Mouse (Mus musculus): ENCODE results near the gene Hnrnpl. TPM values are rescaled to one million over a fixed set of nuclear protein-coding genes. Genes with fewer than 3 reads are reported as not detected.
A peak's percentile ranks its signal among the peaks of the same experiment; 100 is the strongest.

The Hnrnpl gene
- total and polyA plus RNA-seq, 3 experiments, result 296 to 645 (median 371) TPM

DNA sequence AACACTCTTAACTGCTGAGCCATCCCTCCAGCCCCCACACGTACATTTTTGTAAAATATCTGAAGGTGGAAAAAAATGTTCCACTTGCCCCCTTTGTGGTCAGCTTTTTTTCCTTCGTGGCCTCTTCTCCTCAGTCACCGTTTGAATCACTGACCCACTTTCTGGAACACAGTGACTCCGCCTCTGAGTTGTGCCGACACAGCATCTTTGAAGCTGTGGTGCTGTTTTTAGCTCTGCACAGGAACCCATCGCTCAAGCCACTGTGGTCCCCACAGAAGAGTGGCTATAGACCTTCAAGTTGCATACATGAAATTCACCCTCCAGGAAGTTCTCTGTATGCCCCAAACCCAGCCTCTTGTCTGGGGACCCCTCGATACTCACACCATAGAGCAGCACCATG lies 27.5 kb upstream of the Hnrnpl start:
- peaks cover 37 to 71% of the 10 kb centered on the region in 2 experiments for H3K36me3 ChIP-seq (replicated peaks in 1 of 2; ENCODE audit: control insufficient read depth in 1 of 2, insufficient read depth in 1 of 2, low read length in 1 of 2)
- DNase-seq (ENCODE audit: extremely low read depth), result peak; percentile 82
- peak overlapping the region; percentile 64 for H3K9ac ChIP-seq (ENCODE audit: insufficient read depth, low read depth)
- peak overlapping the region in 2 of 3 experiments; percentile 27 to 31 for H3K4me3 ChIP-seq (replicated peaks in 1 of 3; ENCODE audit: low read depth in 2 of 3, low read length in 2 of 3, poor library complexity in 1 of 3)
- H3K4me1 ChIP-seq (ENCODE audit: control insufficient read depth in 1 of 2, insufficient read depth in 2 of 2), result peaks cover 37 to 71% of the 10 kb centered on the region in 2 experiments
- TF ChIP-seq JUND (conservative IDR thresholded peaks at IDR 0.05; ENCODE audit: low read depth, low read length) (peak; percentile 72), RCOR1 (conservative IDR thresholded peaks at IDR 0.05; ENCODE audit: low read depth, low read length) (peak; percentile 96), KAT2A (IDR thresholded peaks at IDR 0.05; ENCODE audit: insufficient replicate concordance, low read length) (no peak), ETS1 (conservative IDR thresholded peaks at IDR 0.05; ENCODE audit: low read depth, low read length) (peak; percentile 97), E2F4 (IDR thresholded peaks at IDR 0.05; ENCODE audit: insufficient replicate concordance, low read depth, low read length) (no peak), EP300 (IDR thresholded peaks at IDR 0.05; ENCODE audit: low read length) (peak; percentile 99), CTCF (conservative IDR thresholded peaks at IDR 0.05 in 1 of 2, IDR thresholded peaks at IDR 0.05 in 1 of 2; ENCODE audit: low read depth in 2 of 2, low read length in 2 of 2) (no peak), GABPA (IDR thresholded peaks at IDR 0.05; ENCODE audit: insufficient replicate concordance, low read depth, low read length) (no peak), MXI1 (IDR thresholded peaks at IDR 0.05; ENCODE audit: low read depth, low read length) (no peak), NELFE (IDR thresholded peaks at IDR 0.05; ENCODE audit: low read depth, low read length) (no peak), TBP (conservative IDR thresholded peaks at IDR 0.05; ENCODE audit: low read depth, low read length) (no peak), UBTF (IDR thresholded peaks at IDR 0.05; ENCODE audit: low read depth, low read length) (no peak), ZNF384 (IDR thresholded peaks at IDR 0.05; ENCODE audit: low read depth, low read length) (peak; percentile 93), SMC3 (IDR thresholded peaks at IDR 0.05; ENCODE audit: low read depth, low read length) (no peak), MAX (IDR thresholded peaks at IDR 0.05; ENCODE audit: low read length) (peak; percentile 10; the same call in 1 of the 2 replicates), ZC3H11A (IDR thresholded peaks at IDR 0.05; ENCODE audit: low read depth, low read length) (no peak), SIN3A (IDR thresholded peaks at IDR 0.05; ENCODE audit: low read length) (peak; percentile 52; the same call in 1 of the 2 replicates), POLR2A (IDR thresholded peaks at IDR 0.05; ENCODE audit: low read depth, low read length) (no peak), MAZ (IDR thresholded peaks at IDR 0.05; ENCODE audit: low read depth, low read length) (peak; percentile 76), ELF1 (IDR thresholded peaks at IDR 0.05; ENCODE audit: low read depth, low read length) (no peak), POLR2AphosphoS2 (IDR thresholded peaks at IDR 0.05; ENCODE audit: low read depth, low read length) (no peak), BHLHE40 (IDR thresholded peaks at IDR 0.05; ENCODE audit: low read depth, low read length) (peak; percentile 78), MEF2A (IDR thresholded peaks at IDR 0.05; ENCODE audit: borderline replicate concordance, low read depth, low read length) (peak; percentile 93), MAFK (IDR thresholded peaks at IDR 0.05; ENCODE audit: insufficient replicate concordance, low read length) (peak; percentile 99), JUN (IDR thresholded peaks at IDR 0.05; ENCODE audit: insufficient read depth, low read depth, low read length) (peak; percentile 80; the same call in 1 of the 2 replicates), MYC (IDR thresholded peaks at IDR 0.05; ENCODE audit: low read depth, low read length) (peak; percentile 9; the same call in 1 of the 2 replicates), HCFC1 (IDR thresholded peaks at IDR 0.05; ENCODE audit: low read depth, low read length) (peak; percentile 11; the same call in 1 of the 2 replicates), CHD2 (IDR thresholded peaks at IDR 0.05; ENCODE audit: low read length) (peak; percentile 92), CHD1 (IDR thresholded peaks at IDR 0.05; ENCODE audit: low read depth, low read length) (peak; percentile 80; the same call in 1 of the 2 replicates), TCF12 (IDR thresholded peaks at IDR 0.05; ENCODE audit: low read depth, low read length) (peak; percentile 94), IRF4 (IDR thresholded peaks at IDR 0.05; ENCODE audit: low read depth, low read length) (peak; percentile 99)
- no peaks in the 10 kb centered on the region for H3K27me3 ChIP-seq (replicated peaks)
- no peaks in the 10 kb centered on the region for H3K9me3 ChIP-seq (replicated peaks; ENCODE audit: low read length)
- in situ Hi-C loops (cut with MboI; ENCODE audit: low pct_ligation_motif_present, low pct_unique_long_range_greater_than_20kb, low sequenced_read_pairs), result loop anchor here (25.0 kb wide), 1 partner anchor 256 kb away; no protein-coding TSS in a partner anchor
- H3K27ac ChIP-seq (ENCODE audit: insufficient read depth, low read depth), result peak overlapping the region; percentile 99
- H3K4me2 ChIP-seq (ENCODE audit: insufficient read depth, low read depth, poor library complexity, severe bottlenecking), result peak overlapping the region; percentile 56
- H3K79me2 ChIP-seq (replicated peaks; ENCODE audit: control insufficient read depth, extremely low read depth, insufficient read depth, poor library complexity, severe bottlenecking), result no peaks in the 10 kb centered on the region
- dilution Hi-C loops (cut with MboI; ENCODE audit: extremely low pct_ligation_motif_present, extremely low pct_unique_long_range_greater_than_20kb, low sequenced_read_pairs), result no loop called here

Data from CH12.LX (cell line).